Mouse (Mus musculus): Measurements from ENCODE around the gene Cntn6. TPM values are rescaled to one million over a fixed set of nuclear protein-coding genes. Genes with fewer than 3 reads are reported as not detected.

Gene Cntn6
- polyA plus RNA-seq (2012; rRNA removed), result not detected in 2 replicates

DNA sequence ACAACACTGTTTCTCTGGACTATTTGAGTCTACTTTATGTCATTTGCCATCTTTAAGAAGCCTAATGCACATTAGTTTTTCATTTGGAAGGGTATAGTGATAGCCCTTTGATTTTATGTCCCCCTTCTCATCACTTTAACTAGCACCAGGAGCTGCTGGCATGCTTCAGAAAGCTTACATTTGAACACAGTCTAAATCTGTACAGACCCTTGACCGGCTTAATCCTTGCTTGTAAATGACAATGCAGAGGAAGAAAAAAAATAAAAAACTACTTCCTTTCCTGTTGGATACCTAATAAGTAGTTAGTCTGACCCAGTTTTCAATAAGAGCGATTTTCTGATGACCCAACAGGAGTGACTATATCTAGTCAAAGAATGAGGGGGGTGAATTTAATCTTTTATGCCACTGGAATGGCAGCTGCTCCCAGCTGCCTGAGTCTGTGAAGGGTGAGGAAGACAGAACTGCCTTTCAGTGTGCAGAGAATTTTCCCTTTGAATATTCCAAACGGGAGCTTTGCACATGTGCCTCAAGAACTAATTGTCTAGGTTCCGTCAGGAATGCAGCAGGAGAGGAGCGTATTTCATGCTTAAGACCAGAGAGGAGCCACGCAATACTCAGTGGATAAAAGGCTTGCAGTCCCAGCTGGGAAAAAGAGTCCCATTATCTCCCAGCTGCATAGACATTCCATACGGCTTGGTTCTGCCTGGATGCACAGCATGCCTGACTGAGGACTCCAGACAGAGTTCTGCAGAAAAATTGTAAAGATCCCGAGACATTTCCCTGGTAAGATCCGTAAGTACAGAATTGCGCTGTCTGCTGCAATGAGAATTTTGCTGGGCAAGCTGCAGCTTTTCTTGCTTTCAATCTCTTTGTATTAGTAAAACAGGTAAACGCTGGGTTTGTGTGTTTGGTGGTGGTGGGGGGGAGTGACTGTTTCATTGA lies at the start of gene Cntn6:
Gene Cntn6, plus strand, starts transcription at position 301 of the 942 bp plus-strand sequence.
- WGBS, result 71% methylated on average over 11 of the region's 11 CpGs
- Histone ChIP-seq H3K4me1 (ENCODE audit: control insufficient read depth, insufficient read depth, insufficient read length, low read length) (no peaks in the 10 kb centered on the region), H3K4me3 (ENCODE audit: low read depth, low read length) (no peak within 1 kb of the TSS), H3K27ac (ENCODE audit: insufficient read depth, low read depth, low read length) (no peak within 1 kb of the TSS), H3K36me3 (ENCODE audit: control insufficient read depth, insufficient read depth, low read length) (no peaks in the 10 kb centered on the region), H3K27me3 (ENCODE audit: control insufficient read depth, insufficient read depth, low read length) (no peaks in the 10 kb centered on the region)
- TF ChIP-seq CTCF (IDR thresholded peaks at IDR 0.05; ENCODE audit: extremely low read depth, insufficient read length, insufficient replicate concordance, low read depth, low read length) (no peak), POLR2A (IDR thresholded peaks at IDR 0.05; ENCODE audit: low read depth, low read length) (no peak)

DNA sequence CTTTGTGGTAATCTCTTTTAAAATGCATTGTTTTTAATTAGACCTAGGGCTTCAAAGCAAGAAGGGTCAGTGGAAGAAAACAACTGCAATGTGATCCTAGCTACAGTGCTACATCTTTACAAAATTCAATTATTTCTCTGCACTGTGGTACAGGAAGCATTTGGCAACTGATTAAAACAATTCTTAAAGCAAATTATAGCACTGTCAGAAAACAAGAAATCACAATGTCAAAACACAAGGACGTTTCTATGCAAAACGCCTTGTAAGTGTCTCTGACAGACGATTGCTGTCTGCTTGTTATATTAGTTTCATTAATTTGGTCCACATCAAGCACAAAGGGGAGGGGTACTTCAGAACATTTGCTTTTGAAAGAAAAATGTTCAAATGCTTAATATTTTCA lies 48.9 kb upstream of the Cntn6 start:
- 72% methylated on average over 3 of the region's 3 CpGs for WGBS
- Histone ChIP-seq H3K36me3 (ENCODE audit: control insufficient read depth, insufficient read depth, low read length) (no peaks in the 10 kb centered on the region), H3K27ac (ENCODE audit: insufficient read depth, low read depth, low read length) (no peak overlapping the region), H3K27me3 (ENCODE audit: control insufficient read depth, insufficient read depth, low read length) (no peaks in the 10 kb centered on the region), H3K4me1 (ENCODE audit: control insufficient read depth, insufficient read depth, insufficient read length, low read length) (no peaks in the 10 kb centered on the region), H3K4me3 (ENCODE audit: low read depth, low read length) (no peak overlapping the region)
- TF ChIP-seq CTCF (IDR thresholded peaks at IDR 0.05; ENCODE audit: extremely low read depth, insufficient read length, insufficient replicate concordance, low read depth, low read length) (no peak), POLR2A (IDR thresholded peaks at IDR 0.05; ENCODE audit: low read depth, low read length) (no peak)

DNA sequence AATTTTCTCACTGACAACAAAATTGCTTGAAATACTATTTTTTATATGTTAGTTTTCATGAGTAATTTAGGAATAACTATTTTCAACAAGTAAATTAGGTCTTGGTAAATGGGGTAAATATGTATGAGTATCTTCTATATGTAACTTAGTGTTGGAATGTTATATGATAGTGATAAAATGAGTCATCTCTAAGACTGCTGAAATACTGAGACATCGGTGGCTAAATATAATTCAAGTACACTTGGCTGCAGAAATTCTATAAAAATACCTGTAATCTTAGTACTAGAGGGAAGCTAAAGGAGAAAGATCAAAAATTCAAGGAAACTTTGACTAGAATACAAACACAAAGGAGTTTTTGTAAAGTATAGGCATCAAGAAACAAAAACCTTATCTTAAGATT lies 21.9 kb upstream of the Cntn6 start:
- H3K36me3 ChIP-seq (ENCODE audit: control insufficient read depth, insufficient read depth, low read length), result no peaks in the 10 kb centered on the region
- no peak overlapping the region for H3K4me3 ChIP-seq (ENCODE audit: low read depth, low read length)
- no peaks in the 10 kb centered on the region for H3K27me3 ChIP-seq (ENCODE audit: control insufficient read depth, insufficient read depth, low read length)
- no peaks in the 10 kb centered on the region for H3K4me1 ChIP-seq (ENCODE audit: control insufficient read depth, insufficient read depth, insufficient read length, low read length)
- TF ChIP-seq POLR2A (IDR thresholded peaks at IDR 0.05; ENCODE audit: low read depth, low read length), result no peak
- 92% methylated on average over 1 of the region's 1 CpGs for WGBS
- no peak overlapping the region for H3K27ac ChIP-seq (ENCODE audit: insufficient read depth, low read depth, low read length)

- Histone ChIP-seq H3K27me3 (ENCODE audit: control insufficient read depth, insufficient read depth, low read length) (no peaks in the 10 kb centered on the region), H3K27ac (ENCODE audit: insufficient read depth, low read depth, low read length) (no peak overlapping the region), H3K4me3 (ENCODE audit: low read depth, low read length) (no peak overlapping the region), H3K4me1 (ENCODE audit: control insufficient read depth, insufficient read depth, insufficient read length, low read length) (no peaks in the 10 kb centered on the region), H3K36me3 (ENCODE audit: control insufficient read depth, insufficient read depth, low read length) (no peaks in the 10 kb centered on the region)
- TF ChIP-seq POLR2A (IDR thresholded peaks at IDR 0.05; ENCODE audit: low read depth, low read length) (no peak), CTCF (IDR thresholded peaks at IDR 0.05; ENCODE audit: extremely low read depth, insufficient read length, insufficient replicate concordance, low read depth, low read length) (no peak)
Measured at GRCm38 (mm10) chr6:104479242-104479641, 13.3 kb upstream of the Cntn6 start.

DNA sequence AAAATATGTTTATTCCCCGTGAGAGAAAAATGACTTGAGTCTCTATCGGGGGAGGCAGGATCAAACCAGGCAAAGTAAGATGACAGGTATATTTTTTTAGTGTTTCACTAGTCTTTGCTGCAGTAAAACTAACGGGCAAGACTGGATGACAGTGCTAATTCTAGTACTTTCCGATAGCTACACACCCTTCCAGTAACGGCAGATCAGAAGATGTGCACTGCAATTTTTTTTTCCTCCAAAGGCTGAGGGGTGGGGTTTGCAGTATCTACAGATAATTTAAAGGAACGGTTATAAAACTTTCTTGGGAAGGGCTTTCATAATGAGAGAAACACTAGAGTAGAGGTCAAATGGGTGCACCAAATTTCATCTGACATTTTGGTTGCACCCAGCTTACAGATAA lies 869 bp downstream of the Cntn6 start:
- Histone ChIP-seq H3K4me3 (ENCODE audit: low read depth, low read length) (no peak overlapping the region), H3K27ac (ENCODE audit: insufficient read depth, low read depth, low read length) (no peak overlapping the region), H3K36me3 (ENCODE audit: control insufficient read depth, insufficient read depth, low read length) (no peaks in the 10 kb centered on the region), H3K4me1 (ENCODE audit: control insufficient read depth, insufficient read depth, insufficient read length, low read length) (no peaks in the 10 kb centered on the region), H3K27me3 (ENCODE audit: control insufficient read depth, insufficient read depth, low read length) (no peaks in the 10 kb centered on the region)
- WGBS, result 50% methylated on average over 6 of the region's 6 CpGs
- no peak for TF ChIP-seq CTCF (IDR thresholded peaks at IDR 0.05; ENCODE audit: extremely low read depth, insufficient read length, insufficient replicate concordance, low read depth, low read length)
- TF ChIP-seq POLR2A (IDR thresholded peaks at IDR 0.05; ENCODE audit: low read depth, low read length), result no peak

DNA sequence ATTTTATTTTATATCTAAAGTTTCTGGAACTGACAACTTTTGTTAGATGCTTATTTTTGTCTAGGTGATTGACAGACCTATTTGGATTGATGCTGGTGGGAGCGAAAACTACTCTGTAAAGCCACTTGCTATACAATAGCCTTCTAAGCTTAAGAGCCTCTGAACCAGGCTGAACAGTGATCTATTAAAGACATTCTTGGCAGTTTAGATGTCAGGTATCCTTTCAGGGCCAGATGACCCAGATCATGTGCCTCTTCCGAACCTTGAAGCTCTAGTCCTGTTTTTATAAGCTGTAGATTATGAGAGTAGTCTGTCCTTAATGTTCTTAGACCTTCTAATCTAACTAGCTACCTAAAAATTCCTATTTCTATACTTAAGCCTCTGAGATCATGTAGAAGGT lies 3.2 kb downstream of the Cntn6 start:
- H3K4me1 ChIP-seq (ENCODE audit: control insufficient read depth, insufficient read depth, insufficient read length, low read length), result no peaks in the 10 kb centered on the region
- H3K27me3 ChIP-seq (ENCODE audit: control insufficient read depth, insufficient read depth, low read length), result no peaks in the 10 kb centered on the region
- H3K27ac ChIP-seq (ENCODE audit: insufficient read depth, low read depth, low read length), result no peak overlapping the region
- H3K4me3 ChIP-seq (ENCODE audit: low read depth, low read length), result no peak overlapping the region
- WGBS, result 79% methylated on average over 2 of the region's 2 CpGs
- H3K36me3 ChIP-seq (ENCODE audit: control insufficient read depth, insufficient read depth, low read length), result no peaks in the 10 kb centered on the region
- TF ChIP-seq CTCF (IDR thresholded peaks at IDR 0.05; ENCODE audit: extremely low read depth, insufficient read length, insufficient replicate concordance, low read depth, low read length) (no peak), POLR2A (IDR thresholded peaks at IDR 0.05; ENCODE audit: low read depth, low read length) (no peak)

- Histone ChIP-seq H3K4me3 (ENCODE audit: low read depth, low read length) (no peak overlapping the region), H3K4me1 (ENCODE audit: control insufficient read depth, insufficient read depth, insufficient read length, low read length) (no peaks in the 10 kb centered on the region), H3K27ac (ENCODE audit: insufficient read depth, low read depth, low read length) (no peak overlapping the region), H3K27me3 (ENCODE audit: control insufficient read depth, insufficient read depth, low read length) (no peaks in the 10 kb centered on the region), H3K36me3 (ENCODE audit: control insufficient read depth, insufficient read depth, low read length) (no peaks in the 10 kb centered on the region)
- 86% methylated on average over 1 of the region's 1 CpGs for WGBS
- no peak for TF ChIP-seq POLR2A (IDR thresholded peaks at IDR 0.05; ENCODE audit: low read depth, low read length)
- no peak for TF ChIP-seq CTCF (IDR thresholded peaks at IDR 0.05; ENCODE audit: extremely low read depth, insufficient read length, insufficient replicate concordance, low read depth, low read length)
Measured at GRCm38 (mm10) chr6:104563993-104564392, 71.4 kb downstream of the Cntn6 start.
